Mouse (Mus musculus) gastrocnemius, postnatal 14 days (tissue): ENCODE data around the gene Scaf8. TPM values are rescaled to one million over a fixed set of nuclear protein-coding genes. Genes with fewer than 3 reads are reported as not detected.

ENCODE experiments used
- DNase-seq: peaks from one replicate; pipeline ENCODE4 v3.0.0; 2021; ENCODE audit warnings: mixed read lengths
- intact Hi-C: fragments of 180-260 bp; cut with DNase I; formaldehyde crosslinking; loops from one replicate; pipeline ENCODE4 v1.15.1; 2025; ENCODE audit warnings: low total_unique reads
- total RNA-seq, 2 experiments: library from RNA; stranded (reverse); gene quantifications; 2 replicates each; pipeline ENCODE4 v1.2.3; 2021

Gene Scaf8
- total RNA-seq, 2 experiments from 2014 or later, result 22.5 to 25.8 TPM

GRCm38 (mm10) chr17:3243672-3244071 lies 128.9 kb downstream of the Scaf8 start:
- intact Hi-C loops, result no loop called here
- no peak for DNase-seq

DNA sequence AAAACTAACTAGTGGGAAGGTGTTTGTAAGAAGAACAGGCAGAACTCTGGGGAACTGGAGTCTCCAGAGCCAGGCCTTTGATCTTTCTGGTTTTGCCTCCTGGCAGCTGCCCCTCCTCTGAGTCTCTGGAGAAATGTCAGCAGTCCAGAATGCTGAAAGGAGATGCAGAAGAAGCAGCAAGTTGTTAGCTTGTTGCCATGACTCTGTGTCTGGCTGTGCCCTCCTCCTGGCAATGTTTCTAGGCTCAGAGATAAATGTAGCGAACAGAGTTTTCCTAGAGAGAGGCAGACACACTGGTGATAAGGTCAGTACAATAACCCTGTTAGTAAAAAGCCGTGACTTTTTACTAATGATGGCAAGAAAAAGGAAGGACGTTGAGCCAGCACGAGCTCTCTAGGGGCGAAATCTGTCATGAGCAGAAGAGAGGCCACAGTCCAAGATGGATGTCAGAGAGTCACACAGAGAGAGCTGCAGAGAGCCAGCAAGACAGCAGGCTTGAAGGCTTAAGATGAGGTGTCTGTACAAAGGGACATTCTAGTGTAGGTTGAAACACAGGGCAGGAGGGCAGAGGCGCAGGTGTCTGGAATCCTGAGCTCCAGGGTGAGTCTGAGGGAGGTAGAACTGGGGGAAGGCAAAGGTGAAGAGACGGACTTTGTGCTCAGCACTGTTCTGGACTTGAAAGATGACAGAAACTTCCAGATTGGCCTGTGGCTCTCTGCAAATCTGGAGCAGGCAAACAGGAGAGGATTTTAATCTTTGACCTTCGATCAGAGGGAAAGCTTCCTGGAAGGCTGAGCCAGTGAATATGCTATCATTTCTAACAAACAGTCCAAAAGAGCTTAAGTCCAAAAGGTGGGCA lies 130.3 kb downstream of the Scaf8 start:
- intact Hi-C loops, result no loop called here
- peak; percentile 16 for DNase-seq

- DNase-seq, result no peak
- intact Hi-C loops, result no loop called here
These were observed 132.0 kb downstream of the Scaf8 start for GRCm38 (mm10) chr17:3246665-3247370.

Other genes starting within 250 kb of the Scaf8 start
- gene Tiam2, start 211.6 kb downstream of the Scaf8 start, total RNA-seq, result 1 to 10 TPM; 3.1 to 3.9 TPM